Mouse (Mus musculus) megakaryocyte, embryonic 14.5 days (primary cell): ENCODE measurements around the gene Qrfpr.

Experiments used
- FLI1 ChIP-seq: IDR thresholded peaks from 2 replicates; pipeline ENCODE4 v1.6.1; 2012; ENCODE audit warnings: low read length, inconsistent platforms, mixed read lengths
- GATA1 ChIP-seq: IDR thresholded peaks from 3 replicates; pipeline ENCODE4 v1.6.1; 2012; ENCODE audit warnings: mixed read lengths, low read length, inconsistent platforms, borderline replicate concordance

GRCm38 (mm10) chr3:36170670-36171210 is 51.4 kb downstream of the Qrfpr start:
- TF ChIP-seq GATA1 (no peak), FLI1 (no peak)
